Mouse (Mus musculus) liver, embryonic 14.5 days (tissue): ENCODE data around the gene Pgap3.

Source experiments
- CTCF ChIP-seq: IDR thresholded peaks from 2 replicates; pipeline ENCODE4 v1.5.1; 2016; ENCODE audit warnings: antibody characterized with exemption, low read depth, control low read depth
- EP300 ChIP-seq: IDR thresholded peaks from 2 replicates; pipeline ENCODE4 v1.6.1; 2016; ENCODE audit warnings: antibody characterized with exemption, low read depth

GRCm38 (mm10) chr11:98363817-98364216 is 36.5 kb downstream of the Pgap3 start:
- TF ChIP-seq CTCF: no peak
- no peak for TF ChIP-seq EP300
